Mouse (Mus musculus) lung, embryonic 16.5 days (tissue): Measurements from ENCODE around the gene Eri2. TPM values are rescaled to one million over a fixed set of nuclear protein-coding genes. Genes with fewer than 3 reads are reported as not detected.

ENCODE experiments used
- ATAC-seq: fragments of 200-750 bp; cut with Nextera tagmentation; 2 replicates; pipeline ENCODE4 v1.8.0; 2017; ENCODE audit warnings: low read depth, mild to moderate bottlenecking, moderate library complexity
- H3K27ac ChIP-seq: fragments of 300-500 bp; sonication (generic); 2 replicates; pipeline ENCODE4 v1.5.1; 2014; ENCODE audit warnings: mild to moderate bottlenecking, control low read depth, low read length
- H3K27me3 ChIP-seq: fragments of 300-500 bp; sonication (generic); 2 replicates; pipeline ENCODE4 v1.6.1; 2014; ENCODE audit warnings: low read depth, low read length, mixed read lengths; ENCODE audit not compliant: control insufficient read depth, insufficient read depth
- H3K36me3 ChIP-seq: fragments of 300-500 bp; sonication (generic); 2 replicates; pipeline ENCODE4 v1.6.1; 2014; ENCODE audit warnings: low read length; ENCODE audit not compliant: control insufficient read depth, insufficient read depth
- H3K4me1 ChIP-seq: fragments of 300-500 bp; sonication (generic); replicated peaks from 2 replicates; pipeline ENCODE4 v1.6.1; 2014; ENCODE audit warnings: low read length, mixed read lengths; ENCODE audit not compliant: control insufficient read depth, insufficient read depth
- H3K4me2 ChIP-seq: fragments of 300-500 bp; sonication (generic); 2 replicates; pipeline ENCODE4 v1.6.1; 2014; ENCODE audit warnings: low read depth, low read length, control low read depth
- H3K4me3 ChIP-seq: fragments of 300-500 bp; sonication (generic); 2 replicates; pipeline ENCODE4 v1.5.1; 2014; ENCODE audit warnings: mild to moderate bottlenecking, low read length, control low read depth
- H3K9ac ChIP-seq: fragments of 300-500 bp; sonication (generic); 2 replicates; pipeline ENCODE4 v1.6.1; 2014; ENCODE audit warnings: low read length, control low read depth
- H3K9me3 ChIP-seq: fragments of 300-500 bp; sonication (generic); 2 replicates; pipeline ENCODE4 v1.6.1; 2016; ENCODE audit warnings: low read length; ENCODE audit not compliant: control insufficient read depth
- WGBS: fragments of 180-500 bp; shearing (Covaris S2); extraction: QIAGEN DNeasy Blood & Tissue Kit; methylation state at CpG from one replicate; pipeline ENCODE4 v1.1.7; 2014; 5-methylcytosine and 5-hydroxymethylcytosine counted together
- polyA plus RNA-seq: library from polyadenylated mRNA; unstranded; fragments of >200 nt; fragmentation: Nextera tagmentation; extraction: Ambion mirVana; gene quantifications from 2 replicates; pipeline ENCODE4 v1.2.1, GENCODE M21; 2015

Eri2 gene
- polyA plus RNA-seq, 1 experiment from 2014 or later: 29.5 TPM

DNA sequence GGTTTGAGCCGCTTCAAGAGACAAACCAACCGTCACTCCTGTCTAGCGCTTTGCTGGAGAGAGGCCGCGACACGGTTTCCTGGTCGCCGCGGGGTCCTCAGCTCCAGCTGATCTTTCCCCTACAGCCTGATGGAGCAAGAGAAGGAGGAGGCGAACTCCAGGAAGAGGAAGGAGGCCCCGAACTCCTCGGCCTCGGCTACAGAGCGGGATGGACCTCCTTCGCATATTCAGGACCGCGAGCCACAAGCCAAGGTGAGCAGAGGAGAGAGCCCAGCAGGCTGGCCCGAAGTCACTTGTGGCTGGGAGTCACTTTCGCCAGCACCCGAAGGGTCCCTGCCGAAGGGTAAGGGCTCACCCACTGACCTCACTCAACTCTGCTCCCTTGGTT lies 387 bp upstream of the Eri2 start:
- Histone ChIP-seq H3K4me1 (peaks cover 2% of the 10 kb centered on the region), H3K36me3 (peaks cover 2% of the 10 kb centered on the region; the same call in 1 of the 2 replicates), H3K4me3 (peak overlapping the region; percentile 70), H3K27ac (peak overlapping the region; percentile 75), H3K9me3 (no peaks in the 10 kb centered on the region), H3K4me2 (peak overlapping the region; percentile 85), H3K27me3 (no peaks in the 10 kb centered on the region), H3K9ac (peak overlapping the region; percentile 77)
- peak; percentile 78 for ATAC-seq
- WGBS: 0% methylated on average over 21 of the region's 21 CpGs

DNA sequence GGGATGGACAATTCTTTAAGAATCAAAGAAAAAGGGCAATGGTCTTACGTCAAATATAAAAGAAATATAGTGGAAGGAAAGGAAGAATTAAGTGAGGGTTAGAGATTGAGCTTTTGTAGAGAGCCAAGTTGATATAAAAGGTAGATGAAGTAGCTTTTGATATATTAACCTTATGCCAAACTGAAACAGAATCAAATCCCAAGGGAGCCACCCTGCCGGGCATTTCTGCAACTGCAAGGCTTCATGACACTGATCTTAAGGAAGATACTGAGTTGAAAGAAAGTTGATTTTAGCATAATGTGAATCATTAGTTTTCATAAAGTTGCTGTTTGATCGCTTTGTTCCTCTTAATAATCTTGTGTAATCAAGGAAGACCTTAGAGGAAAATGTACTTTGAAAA lies 4.8 kb downstream of the Eri2 start:
- H3K4me2 ChIP-seq: no peak overlapping the region
- peaks cover 27% of the 10 kb centered on the region for H3K36me3 ChIP-seq
- H3K4me1 ChIP-seq: peaks cover 2% of the 10 kb centered on the region; the same call in 1 of the 2 replicates
- no peak for ATAC-seq
- no peaks in the 10 kb centered on the region for H3K27me3 ChIP-seq
- H3K9me3 ChIP-seq: no peaks in the 10 kb centered on the region
- H3K9ac ChIP-seq: no peak overlapping the region
- H3K4me3 ChIP-seq: no peak overlapping the region
- 89% methylated on average over 3 of the region's 3 CpGs for WGBS
- H3K27ac ChIP-seq: no peak overlapping the region

DNA sequence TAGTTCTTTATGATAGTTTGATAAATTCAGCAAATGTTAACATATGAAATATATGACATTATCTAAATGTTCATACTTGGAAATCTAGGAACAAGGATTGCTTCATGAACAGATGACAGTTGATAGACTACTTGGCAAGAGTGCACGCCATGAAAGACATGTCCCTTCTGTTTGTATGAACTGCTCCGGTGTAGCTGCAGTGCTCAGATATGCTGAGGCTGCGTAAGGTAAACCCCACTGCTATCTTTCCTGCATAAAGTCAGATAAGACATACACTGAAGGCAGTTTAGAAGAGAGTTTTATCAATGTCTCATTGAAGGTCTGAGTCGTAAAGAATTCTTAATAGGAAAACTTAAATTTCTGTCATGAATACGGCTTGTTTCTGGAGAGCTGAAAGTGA lies 8.9 kb downstream of the Eri2 start:
- WGBS: 85% methylated on average over 5 of the region's 5 CpGs
- no peaks in the 10 kb centered on the region for H3K4me1 ChIP-seq
- peaks cover 30% of the 10 kb centered on the region for H3K36me3 ChIP-seq

DNA sequence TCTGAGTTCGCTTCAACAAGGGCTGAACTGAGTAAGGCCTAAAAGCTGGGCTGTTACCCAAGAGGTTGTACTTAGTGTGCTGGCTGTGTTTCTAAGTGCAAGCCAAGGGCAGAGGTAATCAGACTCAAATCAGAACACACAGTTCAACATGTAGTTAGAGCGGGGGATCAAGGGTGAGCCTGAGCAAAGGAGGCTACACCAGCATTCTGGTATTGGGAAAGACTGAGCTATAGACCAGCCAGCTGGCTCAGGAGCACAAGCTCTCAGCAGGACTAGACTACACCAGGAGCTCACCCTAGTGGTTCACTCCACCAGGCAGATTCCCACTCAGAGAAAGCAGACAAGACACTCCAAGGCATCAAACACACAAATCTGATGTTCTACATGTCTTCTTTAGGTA lies 10.4 kb downstream of the Eri2 start:
- Histone ChIP-seq H3K27ac (no peak overlapping the region), H3K36me3 (peaks cover 26% of the 10 kb centered on the region), H3K9me3 (no peaks in the 10 kb centered on the region), H3K4me1 (no peaks in the 10 kb centered on the region), H3K4me2 (no peak overlapping the region), H3K27me3 (no peaks in the 10 kb centered on the region), H3K4me3 (no peak overlapping the region), H3K9ac (no peak overlapping the region)
- 97% methylated on average over 2 of the region's 2 CpGs for WGBS
- ATAC-seq: no peak

More for the DNA sequence above, 8.9 kb downstream of the Eri2 start:
- Histone ChIP-seq H3K27ac (no peak overlapping the region), H3K9me3 (no peaks in the 10 kb centered on the region), H3K4me2 (no peak overlapping the region), H3K27me3 (no peaks in the 10 kb centered on the region), H3K4me3 (no peak overlapping the region), H3K9ac (no peak overlapping the region)
- ATAC-seq: no peak

DNA sequence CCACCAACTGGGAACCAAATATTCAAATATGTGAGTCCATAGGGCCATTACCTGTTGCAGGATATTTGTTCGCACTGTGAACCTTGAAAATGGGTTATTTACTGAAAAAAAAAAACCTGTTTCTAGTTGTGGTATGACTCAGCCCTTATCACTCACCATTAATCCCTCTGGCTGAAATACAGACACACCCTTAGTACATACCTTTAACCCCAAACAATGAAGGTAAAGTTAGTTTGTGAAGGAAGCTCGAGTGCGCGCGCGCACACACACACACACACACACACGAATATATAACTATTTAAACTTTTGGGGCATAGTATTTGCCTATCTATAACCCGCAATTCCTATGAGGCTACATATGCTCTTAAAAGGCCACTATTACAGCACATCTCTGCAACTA lies 24.0 kb downstream of the Eri2 start:
- H3K9me3 ChIP-seq: no peaks in the 10 kb centered on the region
- 85% methylated on average over 8 of the region's 8 CpGs for WGBS
- no peak for ATAC-seq
- no peaks in the 10 kb centered on the region for H3K36me3 ChIP-seq
- no peak overlapping the region for H3K27ac ChIP-seq
- no peaks in the 10 kb centered on the region for H3K27me3 ChIP-seq
- H3K4me1 ChIP-seq: no peaks in the 10 kb centered on the region
- no peak overlapping the region for H3K4me2 ChIP-seq
- no peak overlapping the region for H3K4me3 ChIP-seq
- H3K9ac ChIP-seq: no peak overlapping the region

DNA sequence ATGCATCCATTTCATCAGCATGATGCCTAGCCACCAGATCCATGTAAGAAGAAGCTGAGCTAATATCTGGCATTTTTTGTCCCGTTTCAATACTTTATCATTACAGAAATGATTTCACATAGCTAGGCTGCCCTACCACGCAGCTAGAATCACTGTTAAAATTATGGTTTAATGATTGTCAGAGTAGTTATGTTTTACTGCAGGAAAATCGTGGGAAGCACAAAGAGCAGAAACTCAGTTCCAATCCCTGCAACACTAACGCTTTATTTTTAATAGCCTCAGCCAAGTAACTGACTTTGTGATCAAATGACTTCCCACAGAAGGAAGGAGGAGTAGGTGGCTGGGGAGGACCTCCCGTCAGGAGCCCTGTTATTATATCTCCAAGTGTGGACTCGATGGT lies 26.9 kb downstream of the Eri2 start:
- Histone ChIP-seq H3K27ac (no peak overlapping the region), H3K9ac (no peak overlapping the region), H3K4me1 (no peaks in the 10 kb centered on the region), H3K4me3 (no peak overlapping the region), H3K9me3 (no peaks in the 10 kb centered on the region), H3K36me3 (no peaks in the 10 kb centered on the region), H3K27me3 (no peaks in the 10 kb centered on the region), H3K4me2 (no peak overlapping the region)
- ATAC-seq: no peak
- WGBS: 76% methylated on average over 6 of the region's 6 CpGs

DNA sequence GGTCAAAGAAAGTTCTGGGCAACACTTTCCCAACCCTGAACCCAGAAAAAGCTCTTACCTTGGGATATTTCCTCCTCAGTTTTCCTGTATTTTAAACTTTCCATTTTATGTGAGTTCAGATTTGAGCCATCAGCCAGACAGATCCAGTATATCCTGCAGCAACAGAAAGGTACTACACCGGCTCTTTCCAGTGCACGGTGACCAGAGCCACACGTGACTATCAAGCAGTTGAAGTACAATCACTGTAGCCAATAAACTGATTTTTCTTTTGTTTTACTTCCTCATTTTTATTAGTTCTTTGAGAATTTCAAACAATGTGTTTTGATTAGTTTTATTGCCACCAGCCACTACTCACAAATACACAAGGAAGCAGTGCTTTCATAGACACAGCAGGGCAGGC lies 29.5 kb downstream of the Eri2 start:
- no peaks in the 10 kb centered on the region for H3K4me1 ChIP-seq
- no peak for ATAC-seq
- WGBS: 96% methylated on average over 3 of the region's 3 CpGs
- H3K9me3 ChIP-seq: no peaks in the 10 kb centered on the region
- no peak overlapping the region for H3K9ac ChIP-seq
- no peaks in the 10 kb centered on the region for H3K27me3 ChIP-seq
- no peaks in the 10 kb centered on the region for H3K36me3 ChIP-seq
- no peak overlapping the region for H3K4me2 ChIP-seq
- H3K27ac ChIP-seq: no peak overlapping the region
- no peak overlapping the region for H3K4me3 ChIP-seq

DNA sequence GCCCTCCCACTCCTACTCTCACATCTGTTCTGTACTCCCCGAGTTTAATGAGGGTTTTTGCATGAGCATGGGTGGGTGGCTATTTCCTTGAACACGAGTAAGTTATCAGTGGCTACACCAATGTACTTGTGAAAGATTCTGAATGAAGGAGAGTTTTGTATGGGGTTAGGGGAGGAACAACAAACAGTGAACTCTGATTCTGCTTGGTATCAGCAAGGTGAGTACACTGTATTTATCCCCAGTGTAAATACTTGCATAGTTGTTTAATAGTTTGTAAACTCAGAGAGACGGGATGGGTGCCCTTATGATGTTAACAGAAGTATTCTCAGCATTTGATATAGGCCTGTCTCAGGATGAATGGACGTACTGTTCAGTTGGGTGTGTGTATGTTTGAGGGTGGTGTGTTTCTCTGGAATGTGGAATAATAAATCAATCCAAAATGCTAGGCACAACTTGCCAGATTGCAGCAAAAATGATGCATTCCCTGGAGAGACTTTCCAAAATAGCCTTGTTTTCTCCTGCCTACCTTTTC lies 31.6 kb downstream of the Eri2 start:
- Histone ChIP-seq H3K4me1 (no peaks in the 10 kb centered on the region), H3K36me3 (no peaks in the 10 kb centered on the region), H3K4me3 (no peak overlapping the region), H3K9ac (no peak overlapping the region), H3K27me3 (no peaks in the 10 kb centered on the region), H3K9me3 (no peaks in the 10 kb centered on the region), H3K27ac (no peak overlapping the region), H3K4me2 (no peak overlapping the region)
- ATAC-seq: no peak
- WGBS: 30% methylated on average over 4 of the region's 4 CpGs

DNA sequence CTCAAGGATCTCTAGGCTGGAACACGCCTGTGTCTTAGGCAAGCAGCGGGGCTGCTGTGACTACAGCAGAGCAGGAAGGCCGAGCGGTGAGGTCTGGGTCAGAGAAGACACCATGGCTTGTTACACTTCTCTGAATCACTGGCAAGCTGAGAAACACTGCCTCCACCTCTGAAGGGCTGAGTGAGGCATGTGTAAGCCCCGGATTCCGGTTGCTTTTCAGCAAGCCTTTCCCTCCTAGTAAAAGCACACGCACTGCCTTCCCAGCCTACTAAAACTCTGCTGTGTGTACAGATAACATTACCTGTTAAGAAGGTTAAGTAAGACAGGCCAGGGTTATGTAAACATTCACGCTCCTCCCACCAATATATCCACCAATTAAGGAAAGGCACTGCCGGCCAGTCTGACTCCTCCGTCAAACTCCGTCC lies 33.3 kb downstream of the Eri2 start, which contains the start of gene Acsm3:
TSS of gene Acsm3 (plus strand) at position 397 of the 425 bp plus-strand sequence.
- WGBS: 35% methylated on average over 11 of the region's 11 CpGs
- Histone ChIP-seq H3K27me3 (no peaks in the 10 kb centered on the region), H3K9me3 (no peaks in the 10 kb centered on the region), H3K9ac (no peak within 1 kb of the TSS), H3K4me2 (no peak within 1 kb of the TSS), H3K4me3 (no peak within 1 kb of the TSS), H3K27ac (no peak within 1 kb of the TSS), H3K4me1 (no peaks in the 10 kb centered on the region), H3K36me3 (no peaks in the 10 kb centered on the region)
- ATAC-seq: no peak

DNA sequence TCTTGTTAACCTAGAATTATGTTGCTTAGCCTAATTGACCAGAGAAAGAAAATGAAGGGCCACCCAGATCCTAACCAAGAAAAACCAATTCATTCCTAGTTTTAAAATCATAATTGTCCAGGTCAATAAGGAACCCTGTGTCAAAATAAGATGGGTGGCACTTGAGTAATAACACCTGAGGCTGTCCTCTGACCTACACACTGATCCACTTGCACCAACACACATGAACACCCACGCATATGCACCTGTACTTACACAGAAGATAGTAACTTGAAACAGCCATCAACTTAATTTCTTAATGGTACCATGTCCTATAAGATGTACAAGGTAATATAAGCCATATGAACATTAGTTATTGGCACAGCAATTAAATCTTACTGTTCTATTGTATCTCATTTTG lies 40.2 kb downstream of the Eri2 start:
- Histone ChIP-seq H3K9me3 (no peaks in the 10 kb centered on the region), H3K4me3 (no peak overlapping the region), H3K4me2 (no peak overlapping the region), H3K9ac (no peak overlapping the region), H3K36me3 (no peaks in the 10 kb centered on the region), H3K27me3 (no peaks in the 10 kb centered on the region), H3K27ac (no peak overlapping the region), H3K4me1 (no peaks in the 10 kb centered on the region)
- WGBS: 86% methylated on average over 1 of the region's 1 CpGs
- no peak for ATAC-seq
